Mouse (Mus musculus): ENCODE data around the gene Coq8a.

Coq8a gene

GRCm38 (mm10) chr1:180210031-180210432 lies 10.6 kb upstream of the Coq8a start:
- in situ Hi-C loops (cut with MboI; ENCODE audit: low pct_unique_long_range_greater_than_20kb in 1 of 2, low sequenced_read_pairs in 2 of 2, unreplicated experiment in 1 of 2) = loop anchor here in 1 of 2 experiments (10.0 kb wide), 1 partner anchor 365 kb away; no protein-coding TSS in a partner anchor

- in situ Hi-C loops (cut with MboI; ENCODE audit: low pct_unique_long_range_greater_than_20kb in 1 of 2, low sequenced_read_pairs in 2 of 2, unreplicated experiment in 1 of 2) = no loop called here
Observed at GRCm38 (mm10) chr1:180208370-180208769, 9.0 kb upstream of the Coq8a start.

- in situ Hi-C loops (cut with MboI; ENCODE audit: low pct_unique_long_range_greater_than_20kb in 1 of 2, low sequenced_read_pairs in 2 of 2, unreplicated experiment in 1 of 2) = no loop called here
Observed at GRCm38 (mm10) chr1:180200722-180201121, 1.3 kb upstream of the Coq8a start.

- in situ Hi-C loops (cut with MboI; ENCODE audit: low pct_unique_long_range_greater_than_20kb in 1 of 2, low sequenced_read_pairs in 2 of 2, unreplicated experiment in 1 of 2) = no loop called here
Observed at GRCm38 (mm10) chr1:180199715-180200050, 281 bp upstream of the Coq8a start.

GRCm38 (mm10) chr1:180197956-180198355 lies 1.4 kb downstream of the Coq8a start:
- in situ Hi-C loops (cut with MboI; ENCODE audit: low pct_unique_long_range_greater_than_20kb in 1 of 2, low sequenced_read_pairs in 2 of 2, unreplicated experiment in 1 of 2) = no loop called here

GRCm38 (mm10) chr1:180196508-180196907 lies 2.9 kb downstream of the Coq8a start:
- in situ Hi-C loops (cut with MboI; ENCODE audit: low pct_unique_long_range_greater_than_20kb in 1 of 2, low sequenced_read_pairs in 2 of 2, unreplicated experiment in 1 of 2) = no loop called here

GRCm38 (mm10) chr1:180195703-180196381 lies 3.6 kb downstream of the Coq8a start:
- in situ Hi-C loops (cut with MboI; ENCODE audit: low pct_unique_long_range_greater_than_20kb in 1 of 2, low sequenced_read_pairs in 2 of 2, unreplicated experiment in 1 of 2) = no loop called here

GRCm38 (mm10) chr1:180194781-180195471 lies 4.5 kb downstream of the Coq8a start:
- in situ Hi-C loops (cut with MboI; ENCODE audit: low pct_unique_long_range_greater_than_20kb in 1 of 2, low sequenced_read_pairs in 2 of 2, unreplicated experiment in 1 of 2) = no loop called here

- in situ Hi-C loops (cut with MboI; ENCODE audit: low pct_unique_long_range_greater_than_20kb in 1 of 2, low sequenced_read_pairs in 2 of 2, unreplicated experiment in 1 of 2) = no loop called here
Observed at GRCm38 (mm10) chr1:180194048-180194447, 5.4 kb downstream of the Coq8a start.

- in situ Hi-C loops (cut with MboI; ENCODE audit: low pct_unique_long_range_greater_than_20kb in 1 of 2, low sequenced_read_pairs in 2 of 2, unreplicated experiment in 1 of 2) = no loop called here
Observed at GRCm38 (mm10) chr1:180193391-180193935, 5.9 kb downstream of the Coq8a start.

GRCm38 (mm10) chr1:180192866-180193265 lies 6.5 kb downstream of the Coq8a start:
- in situ Hi-C loops (cut with MboI; ENCODE audit: low pct_unique_long_range_greater_than_20kb in 1 of 2, low sequenced_read_pairs in 2 of 2, unreplicated experiment in 1 of 2) = no loop called here

GRCm38 (mm10) chr1:180191651-180192220 lies 7.7 kb downstream of the Coq8a start:
- in situ Hi-C loops (cut with MboI; ENCODE audit: low pct_unique_long_range_greater_than_20kb in 1 of 2, low sequenced_read_pairs in 2 of 2, unreplicated experiment in 1 of 2) = no loop called here

GRCm38 (mm10) chr1:180191112-180191511 lies 8.3 kb downstream of the Coq8a start:
- in situ Hi-C loops (cut with MboI; ENCODE audit: low pct_unique_long_range_greater_than_20kb in 1 of 2, low sequenced_read_pairs in 2 of 2, unreplicated experiment in 1 of 2) = no loop called here

GRCm38 (mm10) chr1:180188951-180189350 lies 10.5 kb downstream of the Coq8a start:
- in situ Hi-C loops (cut with MboI; ENCODE audit: low pct_unique_long_range_greater_than_20kb in 1 of 2, low sequenced_read_pairs in 2 of 2, unreplicated experiment in 1 of 2) = no loop called here

GRCm38 (mm10) chr1:180186371-180186770 lies 13.0 kb downstream of the Coq8a start:
- in situ Hi-C loops (cut with MboI; ENCODE audit: low pct_unique_long_range_greater_than_20kb in 1 of 2, low sequenced_read_pairs in 2 of 2, unreplicated experiment in 1 of 2) = no loop called here

- in situ Hi-C loops (cut with MboI; ENCODE audit: low pct_unique_long_range_greater_than_20kb in 1 of 2, low sequenced_read_pairs in 2 of 2, unreplicated experiment in 1 of 2) = no loop called here
Observed at GRCm38 (mm10) chr1:180185877-180186276, 13.5 kb downstream of the Coq8a start.

- in situ Hi-C loops (cut with MboI; ENCODE audit: low pct_unique_long_range_greater_than_20kb in 1 of 2, low sequenced_read_pairs in 2 of 2, unreplicated experiment in 1 of 2) = no loop called here
Observed at GRCm38 (mm10) chr1:180184768-180185167, 14.6 kb downstream of the Coq8a start.

GRCm38 (mm10) chr1:180183525-180184159 lies 15.8 kb downstream of the Coq8a start:
- in situ Hi-C loops (cut with MboI; ENCODE audit: low pct_unique_long_range_greater_than_20kb in 1 of 2, low sequenced_read_pairs in 2 of 2, unreplicated experiment in 1 of 2) = no loop called here

- in situ Hi-C loops (cut with MboI; ENCODE audit: low pct_unique_long_range_greater_than_20kb in 1 of 2, low sequenced_read_pairs in 2 of 2, unreplicated experiment in 1 of 2) = no loop called here
Observed at GRCm38 (mm10) chr1:180182731-180183130, 16.7 kb downstream of the Coq8a start.
